Mouse (Mus musculus): Measurements from ENCODE around the gene Olfr615.
"Not testable (repeated sequence)": the region's sequence is repeated elsewhere in the genome, so short reads cannot be mapped to it uniquely, and the experiment has no call there.

Olfr615 gene

GRCm38 (mm10) chr7:103555779-103556178 lies at the start of gene Olfr615:
Gene Olfr615 (plus strand): TSS chr7:103556079.
- in situ Hi-C loops (cut with MboI, MseI): no loop called here

DNA sequence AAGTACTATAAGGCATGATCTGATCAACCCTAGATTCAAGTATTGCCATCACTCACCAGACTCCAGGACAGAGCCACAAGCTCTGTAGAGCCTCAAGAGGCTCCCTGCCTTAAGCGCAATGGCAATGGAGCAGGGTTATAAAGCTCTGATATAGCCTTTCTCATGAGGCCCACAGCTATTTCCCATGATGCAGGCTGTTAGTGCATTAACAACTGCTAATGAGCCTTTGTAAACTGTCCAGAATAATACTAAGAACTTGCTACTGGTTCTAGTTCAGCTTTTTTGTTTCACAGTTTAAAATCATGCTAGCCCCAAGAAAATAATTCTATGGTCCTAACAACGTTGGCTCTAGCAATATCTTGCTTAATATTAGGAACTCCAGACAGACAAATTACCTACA lies 43.9 kb upstream of the Olfr615 start, which contains the start of gene Olfr610:
TSS of gene Olfr610 (minus strand) at position 101 of the 400 bp plus-strand sequence.
- in situ Hi-C loops (cut with MboI, MseI): no loop called here

DNA sequence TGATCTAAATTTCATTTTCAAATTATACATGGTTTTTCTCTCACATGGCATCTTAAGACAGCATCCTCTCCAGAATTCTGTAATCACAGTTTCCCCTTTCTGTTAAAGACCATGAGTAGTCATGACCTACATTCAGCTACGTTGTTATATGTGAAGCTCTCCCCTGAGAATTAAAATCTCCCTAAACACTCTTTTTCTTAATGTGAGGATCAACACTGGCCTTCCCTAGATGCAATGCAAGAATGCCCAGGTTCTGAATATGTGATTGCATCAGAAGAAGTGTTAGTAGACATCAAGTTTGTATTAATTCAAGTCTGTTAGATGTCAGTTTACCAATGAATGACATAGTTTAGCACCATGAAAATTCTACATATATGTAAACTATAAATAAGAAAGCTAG lies 35.1 kb upstream of the Olfr615 start, which contains the start of gene Olfr611:
TSS of gene Olfr611 (minus strand) at position 101 of the 400 bp plus-strand sequence.
- in situ Hi-C loops (cut with MboI, MseI): not testable (repeated sequence)

DNA sequence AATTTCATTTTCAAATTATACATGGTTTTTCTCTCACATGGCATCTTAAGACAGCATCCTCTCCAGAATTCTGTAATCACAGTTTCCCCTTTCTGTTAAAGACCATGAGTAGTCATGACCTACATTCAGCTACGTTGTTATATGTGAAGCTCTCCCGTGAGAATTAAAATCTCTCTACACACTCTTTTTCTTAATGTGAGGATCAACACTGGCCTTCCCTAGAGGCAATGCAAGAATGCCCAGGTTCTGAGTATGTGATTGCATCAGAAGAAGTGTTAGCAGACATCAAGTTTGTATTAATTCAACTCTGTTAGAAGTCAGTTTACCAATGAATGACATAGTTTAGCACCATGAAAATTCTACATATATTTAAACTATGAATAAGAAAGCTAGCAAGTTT lies 13.3 kb upstream of the Olfr615 start, which contains the start of gene Olfr612:
TSS of gene Olfr612 (minus strand) at position 101 of the 400 bp plus-strand sequence.
- in situ Hi-C loops (cut with MboI, MseI): not testable (repeated sequence)

- in situ Hi-C loops (cut with MboI, MseI): no loop called here
These were observed 8.1 kb upstream of the Olfr615 start, which contains the start of gene Olfr613 for GRCm38 (mm10) chr7:103547774-103548173. Gene Olfr613 (plus strand): TSS chr7:103548074.

DNA sequence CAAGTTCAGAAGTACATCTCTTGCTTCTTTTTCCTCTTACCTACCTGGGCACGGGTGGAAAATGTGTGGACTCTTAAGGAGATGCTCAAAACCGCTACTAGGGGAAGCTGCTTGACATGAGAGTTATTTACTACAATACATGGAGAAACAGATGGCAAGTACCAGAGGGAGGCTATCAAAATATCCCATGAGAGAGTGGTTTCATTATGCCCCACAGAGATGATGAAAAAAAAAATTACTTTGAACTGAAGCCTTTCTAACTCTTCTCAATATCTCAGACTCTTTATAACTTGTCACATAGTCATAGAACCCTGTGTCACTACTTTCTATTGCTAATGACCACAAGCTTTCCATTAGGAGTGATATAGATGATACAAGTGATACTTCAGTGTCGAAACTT lies 13.2 kb downstream of the Olfr615 start, which contains the start of gene Olfr616:
TSS of gene Olfr616 (minus strand) at position 101 of the 400 bp plus-strand sequence.
- in situ Hi-C loops (cut with MboI, MseI): no loop called here

GRCm38 (mm10) chr7:103572761-103573160 lies 16.9 kb downstream of the Olfr615 start, which contains the start of gene Olfr617:
Gene Olfr617 (plus strand): TSS chr7:103573061.
- in situ Hi-C loops (cut with MboI, MseI): no loop called here

DNA sequence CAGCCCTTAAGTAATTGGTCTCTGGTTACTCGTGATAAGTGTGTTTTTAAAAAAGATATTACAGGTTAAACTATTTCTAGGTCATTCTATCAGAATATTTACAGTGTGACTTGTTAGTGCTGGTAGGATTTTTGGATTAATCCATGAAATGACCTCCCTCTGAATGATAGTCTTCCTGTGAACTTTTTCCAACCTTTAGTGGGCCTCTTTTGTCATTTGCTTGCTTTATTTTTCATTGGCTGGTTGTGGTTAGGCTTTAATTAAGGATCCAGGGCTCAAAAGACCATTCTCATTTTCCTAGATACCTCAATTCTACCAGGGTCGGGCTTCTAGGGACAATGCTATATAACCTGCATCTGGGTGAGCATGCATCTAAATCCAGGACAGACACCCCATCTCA lies 33.9 kb downstream of the Olfr615 start, which contains the start of gene Olfr618:
TSS of gene Olfr618 (plus strand) at position 301 of the 400 bp plus-strand sequence.
- in situ Hi-C loops (cut with MboI, MseI): no loop called here

GRCm38 (mm10) chr7:103600275-103600674 lies 44.4 kb downstream of the Olfr615 start, which contains the start of gene Olfr619:
Gene Olfr619 (plus strand): TSS chr7:103600575.
- in situ Hi-C loops (cut with MboI, MseI): no loop called here

- in situ Hi-C loops (cut with MboI, MseI): no loop called here
These were observed 51.5 kb downstream of the Olfr615 start for GRCm38 (mm10) chr7:103607425-103607824.

- in situ Hi-C loops (cut with MboI, MseI): no loop called here
These were observed 56.6 kb downstream of the Olfr615 start, which contains the start of gene Olfr620 for GRCm38 (mm10) chr7:103612434-103612833. Gene Olfr620 (minus strand): TSS chr7:103612534.

Measured in T-helper 17 cell (primary cell).